Mouse (Mus musculus) lung, adult 2 months (tissue): ENCODE data around the gene Dlgap1.

Experiments used
- CTCF ChIP-seq: fragments of 200-500 bp; IDR thresholded peaks from 2 replicates; pipeline ENCODE4 v1.5.1; 2011; ENCODE audit warnings: mild to moderate bottlenecking, low read length, control low read depth; ENCODE audit not compliant: insufficient read depth
- POLR2A ChIP-seq: fragments of 200-500 bp; IDR thresholded peaks from 2 replicates; pipeline ENCODE4 v1.6.1; 2011; ENCODE audit warnings: low read depth, mild to moderate bottlenecking, control low read depth, low read length, borderline replicate concordance; ENCODE audit errors: extremely low read depth

GRCm38 (mm10) chr17:70561547-70561946, 592.7 kb downstream of the Dlgap1 start:
- no peak for TF ChIP-seq CTCF
- no peak for TF ChIP-seq POLR2A
